Mouse (Mus musculus) brain, adult 2 months (tissue): Measurements from ENCODE around the gene Lyar.
A peak's percentile ranks its signal among the peaks of the same experiment; 100 is the strongest.

Source experiments
- DNase-seq: peaks from one replicate; pipeline ENCODE4 v3.0.0; 2011; ENCODE audit warnings: low read depth, low spot score

The Lyar gene

DNA sequence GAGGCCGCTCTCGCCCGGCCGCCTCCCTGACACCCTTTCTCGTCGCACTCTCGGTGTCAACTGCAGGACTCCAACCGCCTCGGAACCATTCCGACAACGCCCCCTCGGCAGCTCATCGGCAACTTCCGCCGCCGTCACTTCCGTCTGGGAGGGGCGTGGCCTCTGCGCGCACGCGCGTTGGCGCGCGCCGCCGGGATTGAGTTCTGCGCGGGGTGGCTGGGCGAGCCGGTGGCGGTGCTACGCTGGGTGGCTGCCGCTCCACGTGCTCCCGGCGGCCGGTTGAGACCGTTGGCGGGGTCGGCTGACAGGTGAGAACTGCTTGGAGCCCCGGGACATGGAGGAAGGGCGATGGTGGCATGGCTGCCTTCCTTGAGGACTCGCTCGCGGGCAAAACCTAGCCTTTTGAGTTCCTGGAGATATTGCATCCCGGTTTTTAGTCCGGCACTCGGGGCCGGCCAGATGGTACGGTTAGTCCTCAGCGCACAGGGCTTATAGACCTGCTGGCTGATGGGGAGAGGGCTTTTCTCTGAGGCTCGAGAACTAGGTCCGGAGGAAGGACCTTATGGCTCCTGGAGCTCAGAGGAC, at the start of gene Lyar, which contains the start of gene Zbtb49:
Gene Lyar, plus strand, starts transcription at position 143 of the 585 bp plus-strand sequence.
Gene Zbtb49, minus strand, starts transcription at position 130 of the 585 bp plus-strand sequence.
- peak; percentile 94 for DNase-seq

DNA sequence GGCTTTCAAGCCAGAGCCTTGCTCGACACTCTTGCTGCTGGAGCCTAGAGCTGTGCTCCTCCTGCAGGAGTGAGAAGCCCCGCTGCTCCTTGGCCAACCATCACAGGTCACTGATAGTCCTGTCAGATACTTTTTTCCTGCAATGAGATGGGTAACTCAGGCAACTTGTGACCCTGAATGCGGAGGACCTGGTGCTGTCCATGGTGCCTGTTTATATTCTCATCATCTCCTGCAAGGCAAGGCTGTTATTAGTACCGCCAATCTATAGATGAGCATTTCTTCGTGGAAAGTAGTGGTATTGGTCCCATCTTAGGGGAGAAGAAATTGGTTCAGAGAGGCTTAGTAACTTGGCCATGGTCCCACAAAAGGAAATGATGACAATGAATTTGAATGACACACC, 46.5 kb upstream of the Lyar start:
- DNase-seq, result no peak

DNA sequence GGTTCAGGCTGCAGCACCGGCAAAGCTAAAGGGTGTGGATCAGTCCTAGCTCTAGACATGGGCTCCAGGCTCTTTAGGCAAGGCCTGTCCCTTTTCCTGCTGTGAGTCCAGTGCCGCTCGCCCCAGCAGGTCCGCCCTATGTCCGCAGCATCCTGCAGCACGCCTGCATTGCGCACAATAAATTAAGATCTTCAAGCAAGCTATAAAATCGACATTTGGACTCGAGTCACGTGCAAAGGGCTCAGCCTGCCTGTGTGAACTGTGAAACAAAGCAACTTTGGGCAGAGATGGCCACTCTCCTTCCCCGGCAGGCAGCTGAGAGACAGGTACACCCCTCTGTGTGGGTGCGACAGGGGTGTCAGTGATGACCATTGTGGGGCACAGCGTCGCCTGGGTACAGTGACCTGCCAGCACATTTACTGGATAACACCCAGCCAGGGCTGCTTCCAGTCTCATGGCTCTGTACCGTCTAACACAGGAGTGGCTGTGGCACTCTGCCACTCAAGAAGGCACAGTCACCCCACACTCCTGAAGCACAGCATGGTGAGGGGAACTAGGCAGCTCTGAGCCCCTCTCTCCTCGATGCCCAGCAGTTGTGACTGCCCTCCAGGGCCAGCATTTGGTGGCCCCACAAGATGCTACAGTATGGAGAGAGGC, 45.9 kb upstream of the Lyar start:
- no peak for DNase-seq

DNA sequence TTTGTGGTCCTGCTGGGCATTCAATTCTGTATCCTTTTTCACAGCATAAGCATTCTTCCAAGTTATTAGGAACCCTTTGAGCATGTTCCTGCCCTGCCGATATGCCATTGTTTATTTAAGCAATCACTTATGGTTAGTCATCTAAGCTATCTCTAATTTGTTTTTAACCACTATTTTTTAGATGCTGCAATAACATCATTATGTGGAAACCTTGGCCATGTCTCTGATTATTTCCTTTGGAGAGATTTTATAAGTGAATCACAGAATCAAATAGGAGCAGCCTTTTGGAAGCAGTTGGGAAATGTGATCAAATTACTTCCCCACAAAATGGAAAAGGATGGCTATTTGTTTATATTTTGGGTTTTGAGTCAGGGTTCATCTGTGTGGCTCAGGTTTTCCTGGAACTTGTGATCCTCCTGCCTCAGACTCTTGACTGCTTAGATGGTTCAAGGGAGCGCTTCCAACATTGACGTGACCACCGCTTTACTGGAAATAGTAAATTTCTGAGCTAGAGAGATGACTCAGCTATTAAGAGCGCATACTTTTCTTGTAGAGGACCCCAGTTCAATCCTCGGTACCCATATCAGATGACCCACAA, 35.5 kb upstream of the Lyar start:
- DNase-seq, result no peak

DNA sequence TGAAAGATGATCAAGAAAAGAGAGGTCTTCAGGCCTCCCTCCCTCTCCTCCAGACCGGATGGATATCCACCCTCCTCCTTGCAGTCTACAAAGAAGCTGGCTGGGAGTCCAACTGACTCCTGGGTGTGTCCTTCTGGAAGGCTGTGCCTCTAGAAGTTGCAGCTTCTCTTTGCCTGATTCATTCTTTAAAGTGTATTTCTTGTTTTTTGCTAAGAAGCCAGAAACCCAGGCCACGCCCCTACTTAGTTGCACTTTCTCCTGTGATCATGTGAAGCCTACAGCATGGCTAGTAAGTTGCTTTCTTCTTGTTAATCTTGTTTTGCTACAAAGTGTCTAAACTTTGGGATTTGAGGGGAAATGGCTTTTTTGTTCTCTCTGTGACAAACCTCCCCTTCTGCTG, 33.3 kb upstream of the Lyar start:
- DNase-seq, result no peak

DNA sequence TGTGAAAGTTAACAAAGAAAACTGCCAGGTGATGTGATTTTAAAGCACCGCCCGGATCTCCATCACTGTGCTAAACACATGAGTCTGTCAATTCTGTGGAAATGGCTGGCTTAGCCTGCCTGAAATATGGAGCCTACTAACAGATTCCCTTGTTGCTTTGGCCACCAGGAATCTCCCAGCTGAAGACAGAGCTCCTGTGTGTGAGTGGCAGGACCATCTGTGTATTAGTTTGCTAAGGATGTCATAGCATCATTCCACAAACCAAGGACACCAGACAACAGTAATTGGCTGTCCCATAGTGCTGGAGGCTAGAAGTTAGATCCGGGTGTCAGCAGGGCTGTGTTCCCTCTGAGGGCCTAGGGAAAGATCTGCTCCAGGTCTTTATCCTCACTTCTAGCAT, 29.4 kb upstream of the Lyar start:
- no peak for DNase-seq

DNA sequence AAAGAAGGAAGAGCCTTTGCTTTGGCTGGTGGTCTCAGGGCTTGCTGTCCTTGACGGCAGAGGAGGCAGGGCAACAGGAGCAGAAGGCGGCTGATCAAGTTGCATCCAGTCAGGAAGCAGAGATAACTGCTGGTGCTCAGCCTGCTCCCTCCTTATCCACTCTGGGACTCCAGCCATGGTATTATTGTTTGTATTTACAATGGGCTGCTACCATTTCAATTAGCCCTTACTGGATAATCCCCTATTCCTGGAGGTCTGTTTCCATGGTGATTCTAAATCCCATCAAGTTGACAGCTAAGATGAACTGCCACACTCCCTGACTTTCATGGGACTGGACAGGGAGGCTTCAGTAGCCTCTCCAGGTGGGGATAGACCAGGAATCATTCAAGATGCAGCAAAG, 25.3 kb upstream of the Lyar start:
- DNase-seq, result no peak

DNA sequence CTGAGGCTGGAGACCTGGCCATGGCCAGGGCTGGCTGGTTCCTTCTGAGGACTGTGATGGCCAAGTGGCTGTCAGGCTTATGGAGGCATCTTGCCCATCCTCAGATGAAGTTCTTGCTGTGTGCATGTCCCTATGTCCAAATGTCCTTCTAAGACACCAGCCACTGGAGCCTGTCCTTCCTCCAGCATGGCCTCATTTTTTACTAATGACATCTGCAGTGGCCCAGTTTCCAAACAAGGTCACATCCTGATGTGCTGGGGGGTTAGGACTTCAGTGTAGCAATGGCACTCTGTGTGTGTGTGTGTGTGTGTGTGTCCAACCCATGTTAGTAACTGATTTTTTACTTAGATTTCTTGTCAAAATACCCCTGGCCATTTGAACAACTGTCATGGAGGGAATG, 24.3 kb upstream of the Lyar start:
- DNase-seq, result no peak

DNA sequence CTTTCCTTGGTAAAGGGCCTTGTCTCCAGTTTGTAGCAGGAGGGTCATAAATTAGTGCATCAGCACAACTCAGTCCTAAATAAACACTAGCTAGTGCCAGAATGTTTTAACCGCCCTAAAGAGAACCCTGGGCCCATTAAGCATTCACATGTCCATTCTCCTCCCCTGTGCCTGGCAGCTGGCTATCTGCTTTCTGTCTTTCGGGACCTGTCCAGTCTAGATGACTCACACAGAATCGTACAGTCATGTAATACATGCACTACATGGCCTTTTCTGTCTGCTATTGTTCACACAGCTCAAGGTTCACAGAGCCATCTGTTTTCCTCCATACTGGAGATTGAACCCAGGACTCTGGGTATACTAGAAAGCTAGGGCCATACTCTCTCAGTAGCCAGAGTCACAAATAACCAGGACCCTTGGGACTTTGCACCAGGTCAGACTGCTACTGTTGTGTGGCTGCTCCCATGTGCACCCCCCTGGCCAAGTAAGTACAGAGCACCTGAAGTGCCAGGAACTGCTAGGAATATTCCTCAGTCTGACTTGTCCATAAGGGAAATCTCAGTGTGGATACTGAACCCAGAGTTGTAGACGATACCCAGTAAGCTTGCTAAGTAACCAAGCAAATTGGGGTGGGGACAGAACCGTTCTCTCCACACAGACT, 23.3 kb upstream of the Lyar start:
- no peak for DNase-seq

DNA sequence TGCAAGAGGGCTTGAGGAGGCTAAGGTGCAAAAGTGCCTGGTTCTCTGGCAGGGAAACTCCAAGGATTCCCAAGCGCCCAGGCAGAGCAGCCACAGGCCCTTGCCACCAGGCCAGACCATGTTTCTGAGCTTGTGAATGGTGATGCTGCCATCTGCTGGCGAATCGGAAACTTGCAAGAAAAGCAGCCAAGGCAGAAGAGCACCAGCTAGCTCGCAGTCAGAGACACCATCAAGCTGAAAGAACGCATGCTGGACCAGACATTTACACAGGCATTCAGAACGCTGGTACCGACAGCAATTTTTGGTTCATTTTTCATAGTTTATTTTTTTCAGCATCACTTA, 22.8 kb upstream of the Lyar start:
- DNase-seq, result peak; percentile 96

DNA sequence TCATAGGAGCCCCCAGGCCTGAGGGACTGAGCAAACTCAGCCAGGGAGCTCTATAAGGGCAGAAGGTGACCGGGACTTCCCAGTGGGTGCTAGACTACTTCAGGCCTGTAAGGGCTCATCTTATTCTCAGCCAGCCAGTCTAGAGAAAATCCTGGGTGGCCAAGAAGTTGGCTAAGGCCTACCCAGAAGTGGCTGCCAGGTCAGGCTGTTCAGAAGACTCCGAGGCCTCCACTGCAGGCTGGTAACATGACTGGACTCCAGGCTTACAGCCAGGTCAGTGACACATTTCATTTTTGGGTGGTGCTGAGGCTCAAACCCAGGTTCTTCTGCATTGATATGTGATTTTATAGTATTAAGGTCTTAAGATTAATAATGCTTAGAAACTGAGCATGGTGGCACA, 20.6 kb upstream of the Lyar start:
- DNase-seq, result no peak

DNA sequence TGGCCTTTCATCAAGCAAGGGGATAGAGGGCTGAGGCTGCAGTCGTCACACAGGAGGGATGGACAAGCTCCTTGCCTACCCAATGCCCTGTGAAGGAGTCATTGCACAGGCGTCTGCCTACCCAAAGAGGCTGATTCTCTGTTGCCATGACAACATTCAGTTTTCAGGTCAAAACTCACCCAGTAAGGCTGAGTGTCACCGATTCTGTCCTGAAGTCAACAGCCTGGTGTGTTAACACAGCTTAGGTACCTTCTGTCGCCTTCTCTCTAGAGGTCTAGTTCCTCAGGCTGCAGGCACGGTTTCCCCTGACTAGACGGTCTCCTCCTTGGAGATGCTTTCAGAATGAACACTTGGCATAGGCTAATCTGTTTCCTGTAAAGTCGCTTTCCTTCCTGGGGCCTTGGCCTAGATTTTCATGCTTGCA, 15.0 kb upstream of the Lyar start:
- DNase-seq, result peak; percentile 85

DNA sequence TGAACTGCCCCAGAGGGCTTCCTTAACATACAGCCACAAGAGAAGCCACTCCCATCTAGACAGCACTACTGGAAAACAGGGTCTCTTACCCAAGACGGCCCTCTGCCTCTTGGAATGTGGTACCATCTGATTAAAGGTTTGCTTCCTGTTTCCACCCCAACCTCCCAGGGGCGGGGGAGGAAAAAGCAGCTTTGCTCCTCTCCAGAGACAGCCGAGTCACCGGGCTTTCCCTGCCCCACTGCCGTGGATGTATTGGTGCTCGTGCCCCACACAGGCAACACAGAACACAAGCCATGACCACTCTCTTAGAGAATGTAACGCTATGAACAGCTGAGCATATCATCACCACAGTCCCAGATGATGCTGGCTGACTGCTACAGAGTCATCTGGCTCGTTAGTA, 11.3 kb upstream of the Lyar start:
- DNase-seq, result no peak

DNA sequence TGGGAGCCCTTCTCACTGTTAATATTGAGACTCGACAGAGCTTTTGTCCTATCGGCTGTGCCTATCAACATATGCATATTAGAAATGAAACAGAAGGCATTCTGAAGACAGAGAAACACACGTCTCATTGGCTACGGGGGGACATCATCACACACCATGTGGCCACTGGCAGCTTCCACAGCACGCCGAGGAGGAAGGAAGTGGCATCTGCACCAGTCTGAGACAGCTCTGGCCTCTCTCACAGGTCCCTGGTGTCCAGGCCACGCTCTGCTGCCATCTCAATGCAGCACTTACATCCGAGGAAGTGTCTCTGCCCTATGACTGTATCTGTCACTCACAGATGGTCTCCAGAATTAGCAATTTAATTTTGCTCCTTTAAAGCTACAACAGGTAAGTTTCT, 8.6 kb upstream of the Lyar start:
- peak; percentile 22 for DNase-seq

DNA sequence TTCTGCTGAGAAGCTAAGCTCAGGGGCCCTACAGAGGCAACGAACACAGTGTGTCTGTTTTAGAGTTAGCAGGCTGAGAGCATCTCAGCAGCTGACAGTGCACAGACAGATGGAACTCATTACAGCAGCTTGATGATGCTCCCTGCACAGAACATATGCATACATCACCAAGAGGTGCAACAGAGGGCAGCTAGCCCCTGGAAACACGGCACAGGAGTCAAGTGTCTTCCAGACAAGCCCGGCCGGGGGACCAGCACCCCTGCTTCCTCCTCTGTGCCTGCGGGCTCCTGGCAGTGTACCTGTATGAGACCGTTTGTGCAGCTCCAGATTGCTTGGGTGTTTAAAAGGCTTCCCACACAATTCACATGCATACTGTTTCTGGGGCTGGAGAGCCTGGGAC, 7.3 kb upstream of the Lyar start:
- DNase-seq, result peak; percentile 27

DNA sequence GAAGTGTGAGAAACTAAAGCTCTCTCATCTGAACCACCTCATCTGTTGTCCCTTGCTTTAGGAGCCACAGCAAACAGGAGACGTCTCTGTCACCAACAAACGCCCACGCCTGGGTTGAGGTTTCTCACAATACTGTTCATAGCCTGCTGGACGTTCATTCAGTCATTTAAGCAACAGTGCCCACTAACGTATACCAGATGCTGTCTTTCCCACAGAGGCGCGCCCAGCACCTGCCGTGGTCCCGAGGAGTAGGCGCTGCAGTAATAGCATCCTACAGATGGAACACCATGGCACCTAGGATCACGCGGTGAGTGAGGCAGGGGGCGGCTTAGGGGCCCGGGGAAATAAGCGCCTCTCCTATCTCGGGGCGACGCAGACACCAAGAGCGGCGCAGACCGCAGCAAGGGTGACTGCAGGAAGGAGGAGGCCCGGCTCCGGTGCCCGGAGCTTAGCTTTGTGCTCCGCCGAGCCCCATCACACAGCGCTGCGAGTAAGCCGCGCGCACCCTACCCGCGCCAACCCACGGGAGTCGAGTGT, 431 bp upstream of the Lyar start:
- peak; percentile 54 for DNase-seq

DNA sequence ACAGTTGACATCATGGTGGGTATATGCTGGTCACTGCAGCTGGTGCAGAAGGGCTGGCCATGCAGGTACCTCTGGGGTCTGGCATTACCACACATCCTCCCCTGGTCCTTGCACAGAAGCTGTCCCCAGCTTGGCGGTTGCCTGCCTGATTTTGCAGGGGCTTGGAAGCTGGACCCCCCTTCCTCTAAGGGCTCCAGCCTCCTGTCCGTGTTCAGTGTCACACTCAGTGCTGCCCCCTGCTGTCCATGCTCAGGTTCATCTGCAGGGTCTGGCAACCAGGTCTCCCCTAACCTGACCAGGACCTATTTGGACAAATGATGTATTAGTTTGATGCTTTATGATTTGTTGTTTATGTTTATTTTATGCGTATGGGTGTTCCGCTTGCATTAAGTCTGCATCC, 15.2 kb downstream of the Lyar start:
- peak; percentile 64 for DNase-seq

DNA sequence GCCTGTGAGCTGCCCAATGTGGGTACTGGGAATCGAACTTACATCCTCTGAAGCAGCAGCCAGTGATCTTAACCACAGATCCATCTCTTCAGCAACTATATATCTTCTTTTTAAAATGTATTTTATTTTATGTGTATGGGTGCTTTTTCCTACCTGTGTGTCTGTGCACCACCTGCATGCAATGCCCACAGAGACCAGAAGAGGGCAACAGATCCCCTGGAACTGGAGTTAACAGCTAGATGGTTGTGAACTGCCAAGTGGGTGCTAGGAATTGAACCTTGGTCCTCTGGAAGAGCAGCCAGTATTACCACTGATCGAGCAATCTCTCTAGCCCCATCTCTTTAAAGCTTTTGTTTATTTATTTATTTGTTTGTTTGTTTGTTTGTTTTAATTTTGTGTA, 16.4 kb downstream of the Lyar start:
- no peak for DNase-seq

DNA sequence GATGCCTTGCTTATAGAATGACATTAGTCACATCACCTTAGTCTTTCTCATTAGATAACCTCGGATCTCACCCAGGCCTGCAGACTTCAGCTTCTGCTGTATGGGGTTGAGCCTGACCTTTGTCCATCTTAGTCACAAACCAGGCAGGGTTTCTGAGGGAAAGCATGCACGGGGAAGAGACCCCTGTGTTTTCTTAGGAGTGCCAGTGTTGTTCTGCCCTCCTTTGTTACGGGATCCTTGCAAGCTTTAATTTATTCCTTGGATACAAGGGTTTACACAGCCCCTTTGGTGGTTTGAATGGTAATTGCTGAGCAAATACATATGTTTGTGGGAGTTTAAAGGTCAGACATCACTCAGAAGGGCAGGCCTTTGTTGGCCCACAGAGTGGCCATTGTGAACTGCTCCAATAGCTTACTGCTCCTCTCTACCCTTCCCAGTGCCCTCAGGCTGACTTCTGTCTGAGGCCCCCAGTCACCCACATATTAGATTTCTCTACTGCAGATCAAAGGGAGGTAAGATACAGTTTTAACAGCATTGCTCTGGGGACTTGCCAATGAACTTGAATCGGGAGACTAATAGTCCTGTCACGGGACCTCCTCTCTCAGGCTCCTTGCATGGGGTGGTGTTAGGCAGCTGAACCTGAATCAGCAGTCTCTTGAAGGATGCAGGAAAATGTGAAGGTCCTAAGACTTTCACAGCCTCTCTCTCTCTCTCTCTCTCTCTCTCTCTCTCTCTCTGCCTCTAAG, 20.6 kb downstream of the Lyar start:
- DNase-seq, result no peak

DNA sequence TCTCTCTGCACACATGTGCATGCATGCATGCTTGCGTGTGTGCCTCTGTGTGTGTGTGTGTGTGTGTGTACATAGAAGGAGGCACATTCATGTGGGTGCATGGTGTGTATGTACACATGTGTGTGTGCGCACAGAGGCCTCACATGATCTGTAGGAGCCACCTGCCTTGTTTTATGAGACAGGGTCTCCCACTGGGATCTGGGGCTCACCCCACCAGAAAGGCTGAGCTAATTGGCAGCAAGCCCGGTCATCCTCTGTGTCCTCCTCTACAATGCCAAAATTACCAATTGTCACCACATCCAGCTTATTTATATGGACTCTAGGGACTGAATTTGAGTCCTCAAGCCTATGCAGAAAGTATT, 21.2 kb downstream of the Lyar start:
- no peak for DNase-seq

DNA sequence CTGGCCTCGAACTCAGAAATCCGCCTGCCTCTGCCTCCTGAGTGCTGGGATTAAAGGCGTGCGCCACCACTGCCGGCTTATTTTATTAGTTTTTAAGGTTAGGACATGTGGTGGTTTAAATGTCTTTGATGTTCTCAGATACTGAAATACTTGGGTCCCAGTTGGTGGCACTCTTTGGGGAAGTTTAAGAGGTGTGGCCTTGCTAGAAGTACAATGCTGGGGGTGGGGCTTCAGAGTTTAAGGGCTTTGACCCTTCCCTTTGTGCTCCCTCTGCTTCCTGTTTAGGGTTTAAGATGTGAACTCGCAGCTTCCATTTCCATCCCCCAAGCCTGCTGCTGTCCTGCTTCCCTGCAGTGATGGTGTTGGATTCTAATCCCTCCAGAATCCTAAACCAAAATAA, 21.7 kb downstream of the Lyar start:
- DNase-seq, result no peak

DNA sequence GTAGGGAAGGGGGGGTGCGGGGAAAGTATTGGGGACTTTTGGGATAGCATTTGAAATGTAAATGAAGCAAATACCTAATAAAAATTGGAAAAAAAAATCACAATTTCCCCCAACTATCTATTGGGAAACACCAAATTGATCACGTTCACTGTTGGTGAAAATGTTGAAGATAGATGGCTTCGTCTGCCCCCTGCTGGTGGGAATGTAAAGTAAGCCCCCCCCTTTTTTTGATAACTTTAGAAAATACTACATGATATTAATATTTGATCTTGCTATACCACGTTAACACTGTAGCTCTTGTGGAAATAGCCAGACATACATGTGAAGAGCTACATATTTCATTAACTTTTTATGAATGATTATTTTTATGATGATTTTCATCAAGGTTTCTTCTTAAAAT, 34.9 kb downstream of the Lyar start:
- DNase-seq, result no peak
